ENCODE assay signal across 18 mouse cellular contexts in genomic region chr10:36908861-36909260, GRCm38 (mm10).
DNase-seq lines count a peak whose midpoint lies in the region.
"Had no signal": no experiment of that assay in that cellular context is flagged by ENCODE, and none has a peak within 500 bp of the region (broad histone marks: within the 10 kb centered on the region; RNA-seq: fewer than 3 reads in every experiment).

No protein-coding gene starts in this region.

- intact Hi-C loops in left cerebral cortex, postnatal 4 days (cut with DNase I) = no loop called here
- intact Hi-C loops in left cerebral cortex, postnatal 25 days (cut with DNase I) = no loop called here

- DNase-seq in left cerebral cortex, adult 18-20 months (ENCODE audit: low spot score in 2 of 2) = peak; percentile 5 to 6
- DNase-seq in left cerebral cortex, postnatal 4 days = no peak
- DNase-seq in frontal cortex, postnatal 36 days (ENCODE audit: low spot score in 2 of 2) = peak; percentile 25 to 42
- DNase-seq in left cerebral cortex, postnatal 25 days (ENCODE audit: low spot score in 2 of 2) = peak; percentile 12 to 78
- no peak for DNase-seq in cerebellum, postnatal 25 days
- DNase-seq in thymus, adult 18-20 months = no peak
- DNase-seq in urinary bladder, postnatal 10 days (ENCODE audit: low spot score) = no peak
- DNase-seq: adrenal gland, adult 8-10 months; B cell, adult 2 months; cerebellum, adult 8-10 months; gastrocnemius, postnatal 14 days; heart, adult 11 months; heart, postnatal 10 days; kidney, adult 9 months; kidney, postnatal 14 days; liver, embryonic 13.5 days; lung, adult 2 months; midbrain, embryonic 14.5 days had no signal

Comparison
In these comparisons a context has a peak if more than half of its experiments do, and no peak if none do; other contexts are left out.
1. DNase-seq: peak in left cerebral cortex, adult 18-20 months (2 of 2), frontal cortex, postnatal 36 days (2 of 2) and left cerebral cortex, postnatal 25 days (2 of 2); none in left cerebral cortex, postnatal 4 days (single experiment), cerebellum, postnatal 25 days (0 of 2), thymus, adult 18-20 months (0 of 2) and urinary bladder, postnatal 10 days (single experiment).